Mouse (Mus musculus) thymus, postnatal 25 days (tissue): ENCODE data around the gene Zfp316.
A peak's percentile ranks its signal among the peaks of the same experiment; 100 is the strongest.

Source experiments
- DNase-seq: peaks from one replicate; pipeline ENCODE4 v3.0.0; 2022

Zfp316 gene

GRCm38 (mm10) chr5:143269363-143270150, at the start of gene Zfp316:
Gene Zfp316, minus strand, starts transcription at chr5:143270022.
- DNase-seq = peak; percentile 43

GRCm38 (mm10) chr5:143317288-143317610, 47.4 kb upstream of the Zfp316 start:
- no peak for DNase-seq

- no peak for DNase-seq
Measured at GRCm38 (mm10) chr5:143316605-143317287, 46.9 kb upstream of the Zfp316 start.

- no peak for DNase-seq
Measured at GRCm38 (mm10) chr5:143315514-143315888, 45.7 kb upstream of the Zfp316 start.

- DNase-seq = peak; percentile 93
Measured at GRCm38 (mm10) chr5:143314730-143315513, 45.1 kb upstream of the Zfp316 start, which contains the start of gene E130309D02Rik. Gene E130309D02Rik, minus strand, starts transcription at chr5:143315360.

DNA sequence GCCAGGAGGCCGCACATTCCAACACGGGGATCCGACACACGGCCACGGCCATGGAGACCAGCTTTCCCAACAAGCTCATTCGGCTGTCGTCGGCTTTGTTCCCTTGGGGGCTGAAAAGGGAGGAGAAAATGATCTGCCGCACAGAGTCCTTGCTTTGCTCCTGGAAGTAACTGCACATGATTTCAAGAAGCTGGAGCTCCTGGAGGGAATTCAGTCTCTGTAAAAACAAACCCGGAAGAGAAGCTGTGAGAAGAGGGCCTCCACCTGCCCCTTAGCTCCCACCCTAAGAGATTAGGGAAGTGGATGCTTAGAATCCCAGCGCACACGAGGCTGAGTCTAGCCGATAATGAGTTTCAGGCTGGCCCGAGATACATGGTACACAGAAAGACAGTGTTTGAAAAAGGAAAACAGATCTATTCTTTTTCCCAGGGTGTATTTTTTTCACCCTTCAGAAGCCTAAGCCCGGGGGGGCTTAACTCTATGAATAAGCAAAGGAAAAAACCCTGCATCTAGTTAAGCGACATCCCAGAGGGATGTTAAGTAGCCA, 44.4 kb upstream of the Zfp316 start:
- DNase-seq = no peak

- peak; percentile 80 for DNase-seq
Measured at GRCm38 (mm10) chr5:143311886-143312285, 42.1 kb upstream of the Zfp316 start.

DNA sequence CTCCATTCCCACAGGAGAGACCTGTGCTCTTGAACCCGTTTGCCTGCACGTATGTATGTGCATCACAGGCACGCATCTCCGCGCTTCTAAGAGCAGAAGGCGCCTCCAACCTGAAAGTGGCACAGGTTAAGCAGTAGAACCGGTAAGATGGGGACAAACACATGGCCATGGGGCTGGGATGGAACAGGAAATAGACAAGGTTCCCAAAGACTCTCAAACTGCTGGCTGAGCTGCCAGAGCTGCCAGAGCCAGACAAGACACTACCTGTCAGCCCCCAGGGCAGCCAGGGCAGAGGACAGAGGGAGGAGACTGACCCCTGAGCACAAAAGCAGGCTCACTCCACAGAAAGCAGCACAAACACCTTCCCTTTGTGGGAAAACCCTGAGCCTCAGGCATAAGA, 40.1 kb upstream of the Zfp316 start:
- no peak for DNase-seq

DNA sequence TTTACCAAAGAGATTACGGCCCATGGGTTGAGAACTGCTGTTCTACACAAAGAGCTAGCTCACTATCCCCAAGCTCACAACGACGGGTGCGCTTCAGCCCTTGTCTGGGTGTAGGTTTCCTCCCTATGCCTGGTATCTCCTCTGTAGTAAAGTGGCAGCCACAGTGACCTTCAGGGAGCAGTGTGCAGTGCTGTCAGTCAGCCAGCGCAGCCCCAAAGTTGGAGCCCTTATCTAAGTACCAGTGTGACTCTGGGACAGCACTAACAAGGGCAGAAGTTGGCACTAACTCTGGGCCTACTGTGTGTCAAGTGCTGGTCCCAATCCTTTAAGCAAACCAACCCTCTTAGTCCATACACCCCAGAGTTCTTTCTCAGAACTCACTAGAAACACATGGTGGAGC, 39.0 kb upstream of the Zfp316 start:
- DNase-seq = no peak

DNA sequence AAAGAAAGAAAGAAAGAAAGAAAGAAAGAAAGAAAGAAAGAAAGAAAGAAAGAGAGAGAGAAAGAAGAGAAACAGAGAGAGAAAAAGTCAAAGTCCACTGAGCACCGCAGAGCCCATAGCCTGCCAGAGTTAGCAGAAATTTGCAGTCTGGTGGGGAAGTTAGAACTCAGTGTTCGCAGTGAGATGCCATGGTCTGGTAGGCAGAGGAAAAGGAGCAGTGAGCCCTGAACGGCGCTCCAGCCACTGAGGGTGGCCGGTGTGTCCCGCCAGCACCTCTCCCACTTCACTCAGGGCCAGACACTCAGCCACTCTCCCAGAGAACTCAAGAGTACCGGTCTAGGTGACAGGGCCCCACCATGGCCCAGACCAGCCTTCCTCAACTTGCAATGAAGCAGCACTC, 34.4 kb upstream of the Zfp316 start:
- DNase-seq = no peak

DNA sequence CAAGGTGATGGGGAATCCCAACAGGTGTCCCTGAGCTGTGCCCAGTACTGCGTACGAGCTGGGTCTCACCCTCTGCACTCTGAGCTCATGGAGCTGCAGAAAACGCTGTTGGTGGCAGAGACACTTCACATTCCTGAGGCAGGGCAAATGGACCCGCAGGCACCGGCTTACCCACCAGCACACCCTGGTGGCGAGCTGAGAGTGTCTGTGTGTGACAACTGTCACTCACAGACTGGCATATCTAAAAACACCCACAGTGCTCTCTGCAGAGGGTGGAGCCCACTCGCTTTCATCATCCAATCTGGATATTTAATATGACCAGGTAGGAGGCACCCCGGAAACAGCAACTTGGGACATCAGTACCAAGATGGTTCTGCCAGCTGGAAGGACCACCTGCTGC, 31.5 kb upstream of the Zfp316 start:
- DNase-seq = no peak

DNA sequence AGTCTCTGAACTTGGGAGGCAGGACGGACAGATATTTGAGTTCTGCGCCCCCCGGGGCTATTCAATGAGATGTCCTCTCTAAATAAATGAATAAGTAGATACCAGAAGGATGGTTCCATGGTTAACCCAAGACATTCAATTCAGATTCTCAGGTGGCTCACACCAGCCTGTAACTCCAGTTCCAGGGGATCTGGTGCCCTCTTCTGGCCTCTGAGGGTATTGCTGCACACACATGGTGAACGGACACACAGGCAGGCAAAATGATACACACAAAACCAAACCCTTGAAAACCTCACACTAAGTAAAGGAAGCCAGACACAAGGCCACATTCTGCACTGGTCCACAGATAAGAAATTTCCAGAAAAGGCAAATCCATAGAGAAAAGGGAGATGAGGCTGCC, 29.9 kb upstream of the Zfp316 start:
- peak; percentile 61 for DNase-seq

DNA sequence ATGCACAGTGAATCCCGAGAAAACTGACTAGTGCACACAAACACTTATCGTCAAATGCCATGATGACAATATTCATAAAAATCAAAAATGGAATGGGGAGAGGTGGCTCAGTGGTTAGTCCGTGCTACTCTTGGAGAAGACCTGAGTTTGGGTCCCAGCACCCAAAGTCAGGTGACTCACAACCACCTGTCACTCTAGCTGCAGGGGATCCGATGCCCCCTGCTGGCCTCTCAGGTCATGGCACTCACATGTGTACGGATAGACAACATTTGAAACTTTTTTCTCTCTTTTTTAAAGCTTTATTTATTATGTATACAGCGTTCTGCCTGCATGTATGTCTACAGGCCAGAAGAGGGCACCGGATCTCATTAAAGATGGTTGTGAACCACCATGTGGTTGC, 28.6 kb upstream of the Zfp316 start:
- no peak for DNase-seq

GRCm38 (mm10) chr5:143297986-143298385, 28.2 kb upstream of the Zfp316 start:
- no peak for DNase-seq

- no peak for DNase-seq
Measured at GRCm38 (mm10) chr5:143295330-143295729, 25.5 kb upstream of the Zfp316 start.

DNA sequence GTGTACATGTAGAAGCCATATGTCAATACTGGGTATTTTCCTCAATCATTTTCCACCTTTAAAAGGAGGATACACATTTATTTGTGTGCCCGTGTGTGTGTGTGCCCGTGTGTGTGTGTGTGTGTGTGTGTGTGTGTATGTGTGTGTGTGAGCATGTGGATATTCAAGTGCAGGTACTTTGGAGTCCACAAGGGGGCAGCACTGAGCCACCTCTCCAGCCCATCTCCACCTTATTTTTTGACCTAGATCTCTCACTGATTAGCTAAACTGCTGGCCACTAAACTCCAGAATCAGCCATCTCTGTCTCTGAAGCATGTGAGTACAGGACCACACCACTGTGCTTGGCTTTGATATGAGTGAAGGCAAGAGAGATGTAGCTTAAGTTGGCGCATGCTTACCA, 25.0 kb upstream of the Zfp316 start:
- DNase-seq = no peak

DNA sequence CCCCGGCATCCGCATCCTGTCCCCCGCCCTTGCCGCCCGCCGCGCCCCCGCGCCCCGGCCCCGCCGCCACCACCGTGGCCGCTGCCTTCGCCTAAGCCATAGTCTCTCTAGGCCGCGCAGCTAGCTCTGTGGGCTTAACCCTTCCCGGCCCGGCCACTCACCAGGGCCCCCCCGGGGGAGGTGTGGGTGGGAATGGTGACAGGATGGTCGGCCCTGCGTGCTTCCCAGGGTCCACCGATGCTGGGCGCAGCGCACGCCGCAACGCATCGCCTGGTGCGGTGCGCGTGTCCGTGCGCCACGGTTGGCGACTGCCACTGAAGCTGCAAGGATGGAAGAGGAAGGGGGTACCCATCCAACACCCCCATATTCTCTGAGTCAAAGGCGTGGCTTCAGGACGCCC, 23.6 kb upstream of the Zfp316 start, which contains the start of gene Zfp853:
TSS of gene Zfp853 (minus strand) at position 220 of the 400 bp plus-strand sequence.
- DNase-seq = no peak

DNA sequence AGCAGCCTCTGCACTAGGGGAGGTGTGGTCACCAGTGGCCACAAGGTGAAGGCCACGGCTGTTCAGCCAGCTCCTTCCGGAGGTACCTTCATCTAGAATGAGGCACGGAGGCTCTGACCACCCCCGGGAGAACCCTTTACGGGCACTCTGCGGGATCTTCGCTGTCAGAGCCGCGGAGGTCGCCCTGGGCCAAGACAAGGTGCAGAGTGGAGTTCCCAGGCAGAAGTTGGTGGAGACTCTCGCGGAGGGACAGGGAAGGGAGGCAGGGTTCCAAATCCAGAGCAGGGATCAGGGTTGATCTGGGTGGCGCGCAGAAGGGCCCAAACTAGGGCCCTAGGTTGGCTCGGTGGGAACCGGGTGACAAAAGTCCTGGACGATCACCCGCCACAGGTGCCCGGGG, 23.1 kb upstream of the Zfp316 start:
- DNase-seq = no peak

GRCm38 (mm10) chr5:143289299-143289698, 19.5 kb upstream of the Zfp316 start:
- no peak for DNase-seq

- DNase-seq = no peak
Measured at GRCm38 (mm10) chr5:143288378-143288911, 18.6 kb upstream of the Zfp316 start.

GRCm38 (mm10) chr5:143287774-143288328, 18.0 kb upstream of the Zfp316 start:
- DNase-seq = peak; percentile 26

GRCm38 (mm10) chr5:143284762-143285161, 14.9 kb upstream of the Zfp316 start:
- no peak for DNase-seq

DNA sequence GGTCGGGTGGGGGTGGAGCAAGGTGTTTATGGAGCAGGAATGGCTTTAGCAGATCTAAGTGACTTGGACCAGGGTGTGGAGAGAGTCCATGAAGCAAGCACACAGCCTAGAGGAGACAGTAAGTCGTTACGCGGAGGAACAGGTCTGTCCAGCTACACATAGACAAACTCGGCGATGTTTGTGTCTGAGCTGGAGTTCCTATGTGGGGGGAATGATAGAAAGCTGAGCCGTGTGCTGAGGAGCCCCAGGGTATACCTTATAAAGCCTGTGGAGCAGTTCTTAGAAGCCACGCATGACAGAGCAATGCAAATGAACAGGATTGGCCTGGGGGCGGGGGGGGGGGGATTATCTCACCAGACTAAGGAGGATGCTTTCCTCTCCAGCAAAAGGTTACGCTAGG, 9.4 kb upstream of the Zfp316 start:
- DNase-seq = no peak
